Mouse (Mus musculus): Measurements from ENCODE around the gene Myl6. TPM values are rescaled to one million over a fixed set of nuclear protein-coding genes. Genes with fewer than 3 reads are reported as not detected.

The Myl6 gene
- total and polyA plus RNA-seq, 3 experiments: 266 to 1,414 (median 359) TPM

GRCm38 (mm10) chr10:128535206-128535605 is 41.3 kb upstream of the Myl6 start:
- no peak for DNase-seq (ENCODE audit: low spot score)
- Histone ChIP-seq H3K27me3 (ENCODE audit: insufficient read depth, low read length) (peaks cover 14% of the 10 kb centered on the region; the same call in 1 of the 2 replicates), H3K36me3 (replicated peaks) (no peaks in the 10 kb centered on the region), H3K4me1 (ENCODE audit: insufficient read depth, low read depth, low read length) (peaks cover 26% of the 10 kb centered on the region), H3K4me3 (ENCODE audit: low read depth, low read length) (no peak overlapping the region), H3K9me3 (replicated peaks) (0 out of 2 replicates have a peak, but pooled peaks cover 2% of the 10 kb centered on the region)
- no peak for ATAC-seq (ENCODE audit: extremely low read depth, insufficient number of reproducible peaks, low FRiP score, poor library complexity, severe bottlenecking)
- TF ChIP-seq POLR2AphosphoS5 (IDR thresholded peaks at IDR 0.05; ENCODE audit: insufficient replicate concordance, low read depth, low read length) (no peak), TAL1 (conservative IDR thresholded peaks at IDR 0.05; ENCODE audit: low read depth, low read length) (no peak), GATA2 (IDR thresholded peaks at IDR 0.05; ENCODE audit: borderline replicate concordance, low read depth, low read length) (no peak), CTCF (IDR thresholded peaks at IDR 0.05; ENCODE audit: low read depth, low read length) (no peak), GATA1 (IDR thresholded peaks at IDR 0.05; ENCODE audit: borderline replicate concordance, low read length) (no peak)

DNA sequence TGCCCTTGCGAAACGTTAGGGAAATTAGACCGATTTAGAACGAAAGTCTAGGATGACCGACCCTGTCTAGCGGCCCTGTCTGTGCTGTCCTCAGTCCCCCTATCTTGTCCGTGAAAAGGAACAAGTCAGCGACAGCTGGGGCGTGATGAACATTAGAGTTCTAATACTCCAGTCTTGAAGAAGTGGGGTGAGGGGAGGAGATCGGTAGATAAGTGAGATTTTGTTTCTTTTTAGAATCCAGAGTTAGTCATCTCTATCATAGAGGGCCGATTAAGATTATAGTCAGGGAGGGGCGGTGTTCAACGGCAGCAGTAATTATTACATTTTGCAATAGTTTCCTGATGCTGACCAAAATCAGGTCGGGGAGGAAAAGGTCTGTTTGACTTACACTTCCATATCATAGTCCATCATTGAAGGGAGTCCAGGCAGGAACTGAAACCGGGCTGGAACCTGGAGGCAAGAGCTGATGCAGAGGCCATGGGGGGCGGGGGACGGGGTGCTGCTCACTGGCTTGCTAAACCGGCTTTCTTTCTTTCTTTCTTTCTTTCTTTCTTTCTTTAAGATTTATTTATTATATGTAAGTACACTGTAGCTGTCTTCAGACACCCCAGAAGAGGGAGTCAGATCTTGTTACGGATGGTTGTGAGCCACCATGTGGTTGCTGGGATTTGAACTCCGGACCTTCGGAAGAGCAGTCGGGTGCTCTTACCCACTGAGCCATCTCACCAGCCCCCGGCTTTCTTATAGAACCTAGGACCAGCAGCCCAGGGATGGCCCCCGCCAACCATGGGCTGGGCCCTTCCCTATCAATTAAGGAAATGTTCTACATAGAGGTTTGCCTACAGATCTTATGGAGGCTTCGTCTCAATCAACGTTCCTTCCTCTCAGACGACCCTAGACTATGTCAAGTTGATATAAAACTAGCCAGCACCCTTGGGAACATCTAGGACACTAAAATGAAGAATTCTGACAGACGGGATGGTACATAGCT is 32.7 kb upstream of the Myl6 start:
- no peaks in the 10 kb centered on the region for H3K9me3 ChIP-seq (replicated peaks)
- peak overlapping the region; percentile 91 for H3K4me3 ChIP-seq (ENCODE audit: low read depth, low read length)
- no peak for TF ChIP-seq GATA2 (IDR thresholded peaks at IDR 0.05; ENCODE audit: borderline replicate concordance, low read depth, low read length)
- TF ChIP-seq GATA1 (IDR thresholded peaks at IDR 0.05; ENCODE audit: borderline replicate concordance, low read length): no peak
- no peak for TF ChIP-seq CTCF (IDR thresholded peaks at IDR 0.05; ENCODE audit: low read depth, low read length)
- no peak for TF ChIP-seq TAL1 (conservative IDR thresholded peaks at IDR 0.05; ENCODE audit: low read depth, low read length)
- TF ChIP-seq POLR2AphosphoS5 (IDR thresholded peaks at IDR 0.05; ENCODE audit: insufficient replicate concordance, low read depth, low read length): no peak
- H3K4me1 ChIP-seq (ENCODE audit: insufficient read depth, low read depth, low read length): peaks cover 35% of the 10 kb centered on the region
- peaks cover 10% of the 10 kb centered on the region; the same call in 1 of the 2 replicates for H3K27me3 ChIP-seq (ENCODE audit: insufficient read depth, low read length)
- ATAC-seq (ENCODE audit: extremely low read depth, insufficient number of reproducible peaks, low FRiP score, poor library complexity, severe bottlenecking) (no peak), DNase-seq (ENCODE audit: low spot score) (no peak)
- peaks cover 23% of the 10 kb centered on the region for H3K36me3 ChIP-seq (replicated peaks)

DNA sequence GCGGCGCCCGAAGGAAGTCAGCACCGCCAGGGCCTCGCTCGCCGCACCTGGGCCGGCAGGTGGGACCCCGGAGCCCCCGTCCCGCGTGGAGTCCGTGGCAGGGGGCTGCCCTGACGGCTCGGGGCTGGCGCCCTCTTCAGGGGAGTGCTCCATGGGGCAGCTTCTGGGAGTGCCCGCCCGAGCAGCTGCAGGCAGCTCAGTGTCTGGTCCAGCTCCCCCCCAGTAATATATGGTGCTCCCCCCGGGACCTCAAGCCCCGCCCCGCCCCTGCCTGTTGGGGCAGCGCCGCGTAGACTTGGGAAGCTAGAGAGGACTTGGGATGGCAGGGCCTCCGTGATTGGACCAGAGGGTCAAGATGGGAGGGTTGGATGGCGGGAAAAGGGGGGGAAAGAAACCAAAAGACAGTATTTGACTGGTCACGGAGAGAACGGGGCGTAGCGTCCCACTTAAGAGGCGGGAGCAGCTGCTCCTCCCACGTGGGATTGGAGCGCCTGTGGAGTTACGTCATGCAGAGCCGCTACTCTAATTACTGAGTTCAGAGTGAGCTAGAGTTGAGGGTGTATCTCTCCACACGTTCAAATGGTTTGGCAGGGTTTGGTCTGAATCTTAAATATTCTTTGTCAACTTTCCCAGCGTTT is 31.8 kb upstream of the Myl6 start, which contains the start of gene Esyt1:
TSS of gene Esyt1 (minus strand) at position 201 of the 638 bp plus-strand sequence.
- no peaks in the 10 kb centered on the region for H3K9me3 ChIP-seq (replicated peaks)
- DNase-seq (ENCODE audit: low spot score): peak; percentile 89

DNA sequence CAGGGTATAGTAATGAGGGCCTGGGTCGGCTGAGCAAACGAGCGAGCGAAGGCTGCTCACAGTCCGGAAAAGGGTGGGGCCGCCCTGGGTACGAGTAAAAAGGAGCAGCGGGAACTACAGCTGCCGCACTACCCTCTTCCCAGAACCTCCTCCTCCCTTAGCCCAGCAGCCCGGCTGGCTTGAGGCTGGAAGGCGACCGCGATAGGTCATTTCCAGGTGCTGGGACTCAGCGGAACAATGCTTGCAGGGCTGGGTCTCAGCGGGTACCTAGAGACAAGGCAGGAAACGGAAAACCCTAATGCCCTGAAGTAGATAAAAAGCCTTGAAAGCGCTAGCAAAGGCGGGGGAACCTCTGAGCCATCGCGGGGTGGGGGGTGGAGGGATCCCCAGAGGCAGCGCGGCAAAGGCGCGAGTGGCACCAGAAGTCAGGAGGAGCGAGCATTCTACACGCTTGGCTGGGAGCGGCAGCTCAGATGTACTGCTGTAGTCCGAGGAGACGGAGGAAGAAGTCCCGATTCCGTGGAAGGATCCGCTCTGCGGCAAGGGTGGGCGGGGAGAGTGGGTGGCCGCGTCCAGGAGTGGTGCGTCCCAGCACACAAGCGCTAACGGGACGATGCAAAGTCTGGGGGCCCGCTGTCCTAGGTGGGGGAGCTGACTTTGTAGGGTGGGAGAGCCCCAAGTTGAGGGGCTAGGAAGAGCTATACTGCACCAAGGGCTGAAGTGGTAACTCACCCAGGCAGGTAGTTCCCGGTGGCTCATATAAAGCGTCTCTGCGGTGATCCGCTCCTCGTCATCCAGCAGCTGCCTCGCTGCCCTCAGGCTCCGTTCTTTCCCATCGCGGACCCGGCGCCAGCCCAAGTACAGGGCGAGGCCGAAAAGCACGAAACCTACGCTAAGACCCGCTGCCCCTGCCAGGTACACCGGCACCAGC is 31.1 kb upstream of the Myl6 start:
- TF ChIP-seq GATA2 (IDR thresholded peaks at IDR 0.05; ENCODE audit: borderline replicate concordance, low read depth, low read length) (no peak), POLR2AphosphoS5 (IDR thresholded peaks at IDR 0.05; ENCODE audit: insufficient replicate concordance, low read depth, low read length) (no peak), CTCF (IDR thresholded peaks at IDR 0.05; ENCODE audit: low read depth, low read length) (no peak), TAL1 (conservative IDR thresholded peaks at IDR 0.05; ENCODE audit: low read depth, low read length) (no peak), GATA1 (IDR thresholded peaks at IDR 0.05; ENCODE audit: borderline replicate concordance, low read length) (no peak)
- Histone ChIP-seq H3K4me1 (ENCODE audit: insufficient read depth, low read depth, low read length) (peaks cover 35% of the 10 kb centered on the region), H3K4me3 (ENCODE audit: low read depth, low read length) (peak overlapping the region; percentile 91), H3K9me3 (replicated peaks) (no peaks in the 10 kb centered on the region), H3K27me3 (ENCODE audit: insufficient read depth, low read length) (no peaks in the 10 kb centered on the region), H3K36me3 (replicated peaks) (peaks cover 40% of the 10 kb centered on the region)
- DNase-seq (ENCODE audit: low spot score): peak; percentile 50
- peak; percentile 5 for ATAC-seq (ENCODE audit: extremely low read depth, insufficient number of reproducible peaks, low FRiP score, poor library complexity, severe bottlenecking)

More for the DNA sequence above, 31.8 kb upstream of the Myl6 start, which contains the start of gene Esyt1:
- TF ChIP-seq TAL1 (conservative IDR thresholded peaks at IDR 0.05; ENCODE audit: low read depth, low read length) (no peak), CTCF (IDR thresholded peaks at IDR 0.05; ENCODE audit: low read depth, low read length) (no peak), GATA2 (IDR thresholded peaks at IDR 0.05; ENCODE audit: borderline replicate concordance, low read depth, low read length) (no peak), GATA1 (IDR thresholded peaks at IDR 0.05; ENCODE audit: borderline replicate concordance, low read length) (no peak), POLR2AphosphoS5 (IDR thresholded peaks at IDR 0.05; ENCODE audit: insufficient replicate concordance, low read depth, low read length) (no peak)
- Histone ChIP-seq H3K4me1 (ENCODE audit: insufficient read depth, low read depth, low read length) (peaks cover 35% of the 10 kb centered on the region), H3K36me3 (replicated peaks) (peaks cover 32% of the 10 kb centered on the region), H3K27me3 (ENCODE audit: insufficient read depth, low read length) (peaks cover 5% of the 10 kb centered on the region; the same call in 1 of the 2 replicates), H3K4me3 (ENCODE audit: low read depth, low read length) (peak within 1 kb of the TSS; percentile 91)
- ATAC-seq (ENCODE audit: extremely low read depth, insufficient number of reproducible peaks, low FRiP score, poor library complexity, severe bottlenecking): peak; percentile 93

DNA sequence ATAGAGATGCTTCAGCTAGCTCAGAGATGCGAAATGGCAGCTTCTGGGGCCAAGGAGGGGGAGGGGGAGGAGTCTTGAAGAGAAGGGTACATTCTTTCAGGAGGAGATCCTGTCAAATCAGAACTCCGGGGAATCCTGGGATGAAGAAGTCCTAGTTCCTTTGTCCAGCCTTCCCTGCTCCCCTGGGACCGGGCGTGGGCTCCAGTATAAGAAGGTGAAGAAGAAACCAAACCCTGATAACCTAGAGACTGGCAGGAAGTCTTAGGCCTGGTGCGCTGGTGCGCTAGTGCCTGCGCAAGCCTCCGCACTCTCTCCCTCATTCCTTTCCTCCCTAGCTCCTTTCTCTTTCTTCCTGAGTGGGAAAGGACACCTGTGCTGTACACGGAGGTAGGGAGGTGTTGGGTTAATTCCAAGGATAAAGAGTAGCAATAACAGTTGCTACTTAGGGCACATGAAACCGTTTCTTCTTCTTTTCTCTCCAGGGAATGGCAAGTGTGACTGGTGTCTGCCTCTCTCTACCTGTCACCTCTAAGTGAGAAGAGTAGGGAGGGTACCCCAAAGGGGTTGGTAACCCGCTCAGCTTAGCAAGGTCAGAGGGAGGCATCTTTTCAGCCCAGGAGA is 30.3 kb upstream of the Myl6 start:
- Histone ChIP-seq H3K36me3 (replicated peaks) (peaks cover 48% of the 10 kb centered on the region), H3K4me3 (ENCODE audit: low read depth, low read length) (peak overlapping the region; percentile 91), H3K27me3 (ENCODE audit: insufficient read depth, low read length) (no peaks in the 10 kb centered on the region), H3K9me3 (replicated peaks) (no peaks in the 10 kb centered on the region), H3K4me1 (ENCODE audit: insufficient read depth, low read depth, low read length) (peaks cover 39% of the 10 kb centered on the region)
- no peak for ATAC-seq (ENCODE audit: extremely low read depth, insufficient number of reproducible peaks, low FRiP score, poor library complexity, severe bottlenecking)
- no peak for TF ChIP-seq TAL1 (conservative IDR thresholded peaks at IDR 0.05; ENCODE audit: low read depth, low read length)
- no peak for TF ChIP-seq CTCF (IDR thresholded peaks at IDR 0.05; ENCODE audit: low read depth, low read length)
- no peak for TF ChIP-seq GATA2 (IDR thresholded peaks at IDR 0.05; ENCODE audit: borderline replicate concordance, low read depth, low read length)
- no peak for TF ChIP-seq GATA1 (IDR thresholded peaks at IDR 0.05; ENCODE audit: borderline replicate concordance, low read length)
- no peak for TF ChIP-seq POLR2AphosphoS5 (IDR thresholded peaks at IDR 0.05; ENCODE audit: insufficient replicate concordance, low read depth, low read length)
- DNase-seq (ENCODE audit: low spot score): no peak

Data from G1E (cell line).